Mouse (Mus musculus): Measurements from ENCODE around the gene Yipf4. TPM values are rescaled to one million over a fixed set of nuclear protein-coding genes. Genes with fewer than 3 reads are reported as not detected.
A peak's percentile ranks its signal among the peaks of the same experiment; 100 is the strongest.

Yipf4 gene
- polyA plus RNA-seq, 2 experiments: 16.8 to 68.4 TPM

DNA sequence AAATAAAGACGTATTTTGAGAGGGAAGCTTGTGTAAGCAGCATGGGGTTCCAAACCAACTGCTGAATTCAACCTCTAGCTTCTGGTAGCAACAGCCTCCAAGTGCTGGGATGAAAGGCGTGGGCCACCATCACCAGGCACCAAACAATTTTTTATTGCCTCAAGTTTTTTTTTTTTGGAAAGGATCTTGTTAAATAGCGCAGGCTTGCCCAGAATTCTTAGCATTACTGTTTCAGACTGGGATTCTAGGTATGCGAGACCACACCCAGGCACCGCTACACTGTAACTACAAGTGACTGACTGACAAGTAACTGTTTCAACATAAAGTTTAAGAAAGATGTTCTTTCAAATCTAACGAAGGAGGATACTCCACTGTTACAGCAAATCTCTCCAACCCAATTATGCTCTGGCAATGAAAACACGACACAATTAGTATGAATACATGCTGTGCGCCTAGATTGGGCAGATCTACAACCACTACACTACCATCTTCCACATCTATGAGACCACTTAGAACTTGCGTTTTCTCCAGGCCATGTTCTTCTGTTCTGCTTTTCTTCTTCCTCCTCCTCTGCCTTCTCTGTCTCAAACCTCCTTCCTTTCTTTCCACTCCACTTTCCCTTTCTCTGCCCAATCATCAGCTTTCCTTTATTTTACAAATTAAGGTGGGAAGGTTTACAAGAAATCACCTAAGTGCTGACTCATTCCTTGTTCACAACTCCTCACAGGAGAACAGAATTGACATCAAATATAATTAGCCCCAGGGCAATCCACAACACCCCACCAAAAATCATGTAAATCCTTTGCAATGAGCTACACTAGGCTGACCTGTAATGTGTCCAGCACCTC is 37.7 kb downstream of the Yipf4 start:
- Histone ChIP-seq H3K4me3 (ENCODE audit: insufficient read depth in 1 of 2, low read depth in 2 of 2, low read length in 2 of 2) (peak overlapping the region; percentile 57; a peak in 3 of 4 replicates), H3K36me3 (replicated peaks; ENCODE audit: control insufficient read depth, insufficient read depth, low read depth) (no peaks in the 10 kb centered on the region), H3K9me3 (ENCODE audit: control insufficient read depth, low read length) (no peaks in the 10 kb centered on the region), H3K4me1 (replicated peaks; ENCODE audit: control insufficient read depth in 2 of 2, insufficient read depth in 2 of 2, low read length in 1 of 2) (peaks cover 15 to 20% of the 10 kb centered on the region in 2 experiments), H3K9ac (replicated peaks) (peak overlapping the region; percentile 56), H3K4me2 (ENCODE audit: low read depth) (peak overlapping the region; percentile 84), H3K27me3 (ENCODE audit: control insufficient read depth, insufficient read depth, low read length) (no peaks in the 10 kb centered on the region), H3K27ac (peak overlapping the region; percentile 85)
- DNase-seq (ENCODE audit: low read depth in 3 of 3, low spot score in 3 of 3) (no peak), ATAC-seq (ENCODE audit: insufficient read depth) (no peak)
- no peak for TF ChIP-seq EP300 (IDR thresholded peaks at IDR 0.05; ENCODE audit: low read depth)
- TF ChIP-seq CTCF (IDR thresholded peaks at IDR 0.05; ENCODE audit: low read depth): no peak
- WGBS (ENCODE audit: insufficient replicate concordance): 70% methylated on average over 9 of the region's 9 CpGs

DNA sequence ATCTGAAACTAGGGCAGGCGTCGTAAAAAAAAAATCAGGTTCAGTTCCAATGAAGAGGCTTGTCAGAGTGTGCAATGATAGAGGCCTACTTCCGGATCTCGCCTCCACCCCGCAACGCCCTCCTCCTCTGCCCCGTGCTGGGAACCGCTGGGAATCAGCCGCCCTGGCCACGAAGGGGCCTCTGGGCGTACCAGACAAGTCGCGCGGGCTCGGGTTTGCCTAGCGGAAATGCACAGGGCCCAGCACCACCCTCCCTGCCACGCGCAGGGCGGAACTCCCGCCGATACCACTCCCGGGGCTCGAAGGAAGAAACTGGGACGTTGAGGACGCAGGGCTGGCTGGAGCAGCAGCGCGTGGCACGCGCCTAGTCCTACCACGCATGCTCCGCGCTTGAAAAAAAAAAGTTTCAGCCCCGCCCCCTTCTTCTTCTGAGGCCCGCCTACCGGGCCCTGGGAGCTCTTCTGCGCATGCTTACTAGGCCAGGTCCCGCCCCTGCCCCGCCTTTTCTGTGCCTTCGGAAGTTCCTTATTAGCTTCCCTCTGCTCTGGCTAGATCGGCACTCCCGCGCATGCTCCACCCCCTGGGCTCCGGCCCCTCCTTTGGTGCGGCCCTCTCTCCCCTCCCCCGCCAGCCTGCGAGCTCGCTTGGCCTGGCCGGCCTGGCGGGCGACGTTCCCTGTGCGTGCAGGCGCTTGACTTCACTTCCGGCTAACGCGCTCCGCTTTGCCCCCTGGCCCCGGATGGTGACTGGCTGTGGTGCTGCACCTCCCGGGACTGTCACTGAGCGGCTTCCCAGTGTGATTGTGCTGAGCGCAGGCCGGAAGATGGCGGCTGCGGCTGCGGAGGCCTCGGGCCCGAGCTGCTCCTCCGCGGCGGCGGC is 38.7 kb downstream of the Yipf4 start, which contains the start of gene Birc6:
Gene Birc6, plus strand, starts transcription at position 567 of the 879 bp plus-strand sequence.
- peak within 1 kb of the TSS; percentile 96 for H3K27ac ChIP-seq
- ATAC-seq (ENCODE audit: insufficient read depth) (peak; percentile 94), DNase-seq (ENCODE audit: low read depth in 3 of 3, low spot score in 3 of 3) (peak; percentile 95 to 99 (median 96))
- TF ChIP-seq CTCF (IDR thresholded peaks at IDR 0.05; ENCODE audit: low read depth) (no peak), EP300 (IDR thresholded peaks at IDR 0.05; ENCODE audit: low read depth) (peak; percentile 51)
- H3K36me3 ChIP-seq (replicated peaks; ENCODE audit: control insufficient read depth, insufficient read depth, low read depth): no peaks in the 10 kb centered on the region
- no peaks in the 10 kb centered on the region for H3K9me3 ChIP-seq (ENCODE audit: control insufficient read depth, low read length)
- peak within 1 kb of the TSS; percentile 84 to 98 for H3K4me3 ChIP-seq (ENCODE audit: insufficient read depth in 1 of 2, low read depth in 2 of 2, low read length in 2 of 2)
- H3K4me2 ChIP-seq (ENCODE audit: low read depth): peak within 1 kb of the TSS; percentile 89
- under 1% methylated on average over 71 of the region's 71 CpGs for WGBS (ENCODE audit: insufficient replicate concordance)
- no peaks in the 10 kb centered on the region for H3K27me3 ChIP-seq (ENCODE audit: control insufficient read depth, insufficient read depth, low read length)
- peak within 1 kb of the TSS; percentile 98 for H3K9ac ChIP-seq (replicated peaks)
- H3K4me1 ChIP-seq (replicated peaks; ENCODE audit: control insufficient read depth in 2 of 2, insufficient read depth in 2 of 2, low read length in 1 of 2): peaks cover 15 to 20% of the 10 kb centered on the region in 2 experiments

DNA sequence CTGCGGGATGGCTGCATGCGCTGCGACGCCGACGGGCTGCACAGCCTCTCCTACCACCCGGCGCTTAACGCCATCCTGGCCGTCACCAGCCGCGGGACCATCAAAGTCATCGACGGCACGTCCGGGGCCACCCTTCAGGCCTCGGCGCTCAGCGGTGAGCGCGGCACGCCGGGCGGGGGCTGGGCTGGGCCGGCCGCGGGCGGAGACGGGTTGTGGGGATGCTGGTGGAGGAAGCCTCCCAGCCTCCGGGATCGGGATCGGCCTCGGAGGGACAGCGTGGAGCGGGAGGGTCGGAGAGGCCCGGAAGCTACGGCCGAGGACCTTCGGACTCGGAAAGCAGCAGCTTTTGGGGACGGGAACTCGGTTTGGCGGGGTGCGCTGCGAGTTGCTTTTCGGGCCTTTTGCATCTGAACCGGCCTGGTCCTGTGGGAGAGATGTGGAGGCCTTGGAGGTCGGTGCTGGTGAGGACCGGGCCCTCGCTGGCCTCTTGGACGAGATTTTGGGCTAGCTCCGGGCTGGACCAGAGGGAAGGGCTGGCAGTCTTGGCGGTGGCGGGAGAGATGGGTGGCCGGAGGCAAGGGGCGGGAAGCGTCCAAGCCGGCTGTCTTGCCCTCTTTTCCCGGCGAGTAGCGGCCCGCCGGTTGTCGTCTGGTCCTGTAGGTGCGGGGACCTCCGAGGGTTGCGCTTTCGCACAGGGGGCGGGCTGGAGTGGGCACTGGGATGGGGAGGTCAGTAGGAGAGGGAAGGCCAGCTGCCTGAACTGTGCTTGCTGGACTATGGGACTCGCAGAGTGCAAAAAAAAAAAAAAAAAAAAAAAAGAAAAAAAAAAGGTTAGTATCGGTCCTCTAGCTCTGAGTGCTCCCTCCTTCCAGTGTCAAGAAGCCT is 39.6 kb downstream of the Yipf4 start:
- DNase-seq (ENCODE audit: low read depth in 3 of 3, low spot score in 3 of 3) (peak; percentile 20 to 50 (median 31)), ATAC-seq (ENCODE audit: insufficient read depth) (peak; percentile 64)
- no peaks in the 10 kb centered on the region for H3K27me3 ChIP-seq (ENCODE audit: control insufficient read depth, insufficient read depth, low read length)
- H3K9me3 ChIP-seq (ENCODE audit: control insufficient read depth, low read length): no peaks in the 10 kb centered on the region
- peak overlapping the region; percentile 96 for H3K27ac ChIP-seq
- peak overlapping the region; percentile 84 to 98 for H3K4me3 ChIP-seq (ENCODE audit: insufficient read depth in 1 of 2, low read depth in 2 of 2, low read length in 2 of 2)
- TF ChIP-seq CTCF (IDR thresholded peaks at IDR 0.05; ENCODE audit: low read depth) (0 out of 2 replicates have a peak, but pooled peaks have one; percentile 7), EP300 (IDR thresholded peaks at IDR 0.05; ENCODE audit: low read depth) (no peak)
- H3K4me1 ChIP-seq (replicated peaks; ENCODE audit: control insufficient read depth in 2 of 2, insufficient read depth in 2 of 2, low read length in 1 of 2): peaks cover 15 to 20% of the 10 kb centered on the region in 2 experiments
- H3K36me3 ChIP-seq (replicated peaks; ENCODE audit: control insufficient read depth, insufficient read depth, low read depth): no peaks in the 10 kb centered on the region
- under 1% methylated on average over 72 of the region's 72 CpGs for WGBS (ENCODE audit: insufficient replicate concordance)
- peak overlapping the region; percentile 98 for H3K9ac ChIP-seq (replicated peaks)
- peak overlapping the region; percentile 89 for H3K4me2 ChIP-seq (ENCODE audit: low read depth)

DNA sequence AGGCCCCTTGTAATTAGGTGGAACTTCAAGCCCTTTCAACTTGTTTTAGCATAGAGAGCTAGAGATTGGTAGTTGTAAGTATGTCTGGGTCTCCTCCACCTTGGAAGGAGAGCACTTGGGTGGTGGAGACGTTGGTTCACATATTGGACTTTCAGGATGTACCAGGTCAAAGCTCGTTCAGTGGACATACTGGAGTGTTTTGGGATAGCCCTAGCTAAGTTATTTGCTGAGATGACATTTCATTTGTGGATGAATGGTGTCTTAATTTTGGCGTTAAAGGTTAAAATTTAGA is 40.2 kb downstream of the Yipf4 start:
- peak overlapping the region; percentile 84 to 98 for H3K4me3 ChIP-seq (ENCODE audit: insufficient read depth in 1 of 2, low read depth in 2 of 2, low read length in 2 of 2)
- ATAC-seq (ENCODE audit: insufficient read depth) (no peak), DNase-seq (ENCODE audit: low read depth in 3 of 3, low spot score in 3 of 3) (no peak)
- H3K4me2 ChIP-seq (ENCODE audit: low read depth): peak overlapping the region; percentile 89
- peak overlapping the region; percentile 98 for H3K9ac ChIP-seq (replicated peaks)
- H3K4me1 ChIP-seq (replicated peaks; ENCODE audit: control insufficient read depth in 2 of 2, insufficient read depth in 2 of 2, low read length in 1 of 2): peaks cover 15 to 19% of the 10 kb centered on the region in 2 experiments
- no peaks in the 10 kb centered on the region for H3K36me3 ChIP-seq (replicated peaks; ENCODE audit: control insufficient read depth, insufficient read depth, low read depth)
- 9% methylated on average over 3 of the region's 3 CpGs for WGBS (ENCODE audit: insufficient replicate concordance)
- no peaks in the 10 kb centered on the region for H3K27me3 ChIP-seq (ENCODE audit: control insufficient read depth, insufficient read depth, low read length)
- TF ChIP-seq EP300 (IDR thresholded peaks at IDR 0.05; ENCODE audit: low read depth) (no peak), CTCF (IDR thresholded peaks at IDR 0.05; ENCODE audit: low read depth) (no peak)
- peak overlapping the region; percentile 24 for H3K27ac ChIP-seq
- no peaks in the 10 kb centered on the region for H3K9me3 ChIP-seq (ENCODE audit: control insufficient read depth, low read length)

Measured in liver, embryonic 14.5 days (tissue).